Mouse (Mus musculus): Measurements from ENCODE around the gene Ubb. TPM values are rescaled to one million over a fixed set of nuclear protein-coding genes. Genes with fewer than 3 reads are reported as not detected.

Ubb gene
- polyA plus RNA-seq, 1 experiment from 2014 or later: 3,322 TPM

- no peaks in the 10 kb centered on the region for H3K9me3 ChIP-seq (replicated peaks)
- WGBS: 88% methylated on average over 4 of the region's 4 CpGs
- H3K4me1 ChIP-seq: peaks cover 14% of the 10 kb centered on the region
- H3K27ac ChIP-seq (replicated peaks): no peak overlapping the region
- H3K36me3 ChIP-seq: no peaks in the 10 kb centered on the region
- no peak overlapping the region for H3K4me3 ChIP-seq
- DNase-seq (ENCODE audit: low spot score): peak; percentile 10
- H3K27me3 ChIP-seq (ENCODE audit: low read depth, poor library complexity, severe bottlenecking): peaks cover 17% of the 10 kb centered on the region
Observed at GRCm38 (mm10) chr11:62574703-62575085, 23.7 kb downstream of the Ubb start.

DNA sequence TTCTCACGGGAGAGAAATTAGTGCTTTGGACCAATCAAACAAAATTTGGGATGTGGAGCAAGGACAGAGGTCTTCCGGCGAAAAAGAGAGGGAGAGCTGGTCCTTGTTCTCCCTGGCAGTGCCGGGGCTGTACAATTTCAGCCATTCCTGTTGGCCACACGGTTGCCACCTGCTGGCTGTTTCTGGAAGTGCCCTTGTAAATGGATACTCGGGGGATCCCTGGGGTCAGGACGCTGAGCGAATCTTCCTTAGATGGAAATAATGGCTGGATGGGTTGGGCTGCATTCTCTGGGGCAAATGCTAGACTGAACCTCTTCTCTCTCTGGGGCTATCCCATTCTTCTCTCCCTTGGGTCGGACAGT is 24.3 kb downstream of the Ubb start:
- peak overlapping the region; percentile 63 for H3K27ac ChIP-seq (replicated peaks)
- peak overlapping the region; percentile 64 for H3K4me3 ChIP-seq
- H3K27me3 ChIP-seq (ENCODE audit: low read depth, poor library complexity, severe bottlenecking): peaks cover 17% of the 10 kb centered on the region
- H3K36me3 ChIP-seq: no peaks in the 10 kb centered on the region
- H3K4me1 ChIP-seq: peaks cover 14% of the 10 kb centered on the region
- no peaks in the 10 kb centered on the region for H3K9me3 ChIP-seq (replicated peaks)
- DNase-seq (ENCODE audit: low spot score): peak; percentile 90
- 3% methylated on average over 9 of the region's 9 CpGs for whole genome bisulfite sequencing

- no peaks in the 10 kb centered on the region for H3K9me3 ChIP-seq (replicated peaks)
- peak overlapping the region; percentile 63 for H3K27ac ChIP-seq (replicated peaks)
- H3K36me3 ChIP-seq: no peaks in the 10 kb centered on the region
- peak; percentile 41 for DNase-seq (ENCODE audit: low spot score)
- H3K4me1 ChIP-seq: peaks cover 14% of the 10 kb centered on the region
- H3K27me3 ChIP-seq (ENCODE audit: low read depth, poor library complexity, severe bottlenecking): peaks cover 17% of the 10 kb centered on the region
- H3K4me3 ChIP-seq: peak overlapping the region; percentile 64
- WGBS: 7% methylated on average over 27 of the region's 27 CpGs
Observed at GRCm38 (mm10) chr11:62575659-62576438, 24.9 kb downstream of the Ubb start.

GRCm38 (mm10) chr11:62576530-62577152 is 25.7 kb downstream of the Ubb start:
- Histone ChIP-seq H3K27me3 (ENCODE audit: low read depth, poor library complexity, severe bottlenecking) (peaks cover 17% of the 10 kb centered on the region), H3K9me3 (replicated peaks) (no peaks in the 10 kb centered on the region), H3K4me1 (peaks cover 14% of the 10 kb centered on the region), H3K36me3 (no peaks in the 10 kb centered on the region), H3K27ac (replicated peaks) (no peak overlapping the region), H3K4me3 (peak overlapping the region; percentile 64; the same call in 1 of the 2 replicates)
- 65% methylated on average over 16 of the region's 16 CpGs for WGBS
- peak; percentile 10 for DNase-seq (ENCODE audit: low spot score)

GRCm38 (mm10) chr11:62583031-62583430 is 32.1 kb downstream of the Ubb start:
- no peak for DNase-seq (ENCODE audit: low spot score)
- Histone ChIP-seq H3K9me3 (replicated peaks) (no peaks in the 10 kb centered on the region), H3K4me3 (no peak overlapping the region), H3K4me1 (peaks cover 5% of the 10 kb centered on the region; the same call in 1 of the 2 replicates), H3K27ac (replicated peaks) (no peak overlapping the region), H3K27me3 (ENCODE audit: low read depth, poor library complexity, severe bottlenecking) (no peaks in the 10 kb centered on the region), H3K36me3 (no peaks in the 10 kb centered on the region)
- WGBS: 67% methylated on average over 6 of the region's 6 CpGs

GRCm38 (mm10) chr11:62584671-62585206 is 33.8 kb downstream of the Ubb start:
- Histone ChIP-seq H3K9me3 (replicated peaks) (no peaks in the 10 kb centered on the region), H3K27me3 (ENCODE audit: low read depth, poor library complexity, severe bottlenecking) (no peaks in the 10 kb centered on the region), H3K4me3 (no peak overlapping the region), H3K27ac (replicated peaks) (no peak overlapping the region), H3K36me3 (no peaks in the 10 kb centered on the region), H3K4me1 (peaks cover 8% of the 10 kb centered on the region; the same call in 1 of the 2 replicates)
- 86% methylated on average over 9 of the region's 9 CpGs for WGBS
- no peak for DNase-seq (ENCODE audit: low spot score)

DNA sequence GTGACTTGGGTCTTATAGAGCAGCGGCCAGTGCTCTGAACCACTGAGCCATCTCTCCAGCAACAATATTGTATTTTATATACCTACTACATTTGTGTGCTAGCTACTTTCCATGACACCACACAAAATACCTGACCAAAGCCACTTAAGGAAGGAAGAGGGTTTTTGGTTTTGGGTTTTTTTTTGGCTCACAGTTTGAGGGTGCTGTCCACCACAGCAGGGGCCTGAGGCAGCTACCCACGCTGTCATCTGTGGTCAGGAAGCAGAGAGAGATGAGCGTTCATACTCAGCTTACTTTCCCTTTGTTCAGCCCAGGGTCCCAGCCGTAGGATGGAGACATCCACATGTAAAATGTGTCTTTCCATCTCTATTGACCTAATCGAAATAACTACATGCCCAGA is 36.1 kb downstream of the Ubb start:
- H3K36me3 ChIP-seq: no peaks in the 10 kb centered on the region
- H3K27ac ChIP-seq (replicated peaks): no peak overlapping the region
- H3K4me3 ChIP-seq: no peak overlapping the region
- H3K4me1 ChIP-seq: peaks cover 8% of the 10 kb centered on the region; the same call in 1 of the 2 replicates
- no peaks in the 10 kb centered on the region for H3K9me3 ChIP-seq (replicated peaks)
- WGBS: 87% methylated on average over 5 of the region's 5 CpGs
- DNase-seq (ENCODE audit: low spot score): no peak
- H3K27me3 ChIP-seq (ENCODE audit: low read depth, poor library complexity, severe bottlenecking): no peaks in the 10 kb centered on the region

GRCm38 (mm10) chr11:62589391-62589790 is 38.4 kb downstream of the Ubb start:
- DNase-seq (ENCODE audit: low spot score): no peak
- Histone ChIP-seq H3K4me3 (no peak overlapping the region), H3K9me3 (replicated peaks) (no peaks in the 10 kb centered on the region), H3K27me3 (ENCODE audit: low read depth, poor library complexity, severe bottlenecking) (no peaks in the 10 kb centered on the region), H3K36me3 (no peaks in the 10 kb centered on the region), H3K27ac (replicated peaks) (no peak overlapping the region), H3K4me1 (0 out of 2 replicates have a peak, but pooled peaks cover 3% of the 10 kb centered on the region)
- WGBS: 80% methylated on average over 10 of the region's 10 CpGs

DNA sequence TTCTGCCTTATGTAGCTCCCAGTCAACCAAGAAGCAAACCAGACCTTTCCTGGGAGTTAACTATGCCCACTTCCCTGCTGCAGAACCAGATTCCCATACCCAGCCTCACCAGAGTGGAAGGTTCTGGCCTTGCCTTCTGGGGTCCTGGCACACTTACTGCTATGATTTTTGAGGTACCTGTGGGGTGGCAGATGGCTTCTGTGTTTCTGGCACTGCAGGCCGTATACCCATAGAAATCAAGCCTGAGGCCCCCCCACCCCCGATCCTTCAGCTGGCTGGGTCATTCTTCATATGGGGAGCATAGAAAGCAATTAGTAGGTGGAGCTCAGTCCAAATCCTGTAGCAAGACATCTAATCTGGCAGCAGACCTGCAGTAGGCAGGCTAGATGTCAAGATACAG is 40.1 kb downstream of the Ubb start:
- H3K36me3 ChIP-seq: no peaks in the 10 kb centered on the region
- no peak overlapping the region for H3K4me3 ChIP-seq
- DNase-seq (ENCODE audit: low spot score): no peak
- no peaks in the 10 kb centered on the region for H3K27me3 ChIP-seq (ENCODE audit: low read depth, poor library complexity, severe bottlenecking)
- H3K27ac ChIP-seq (replicated peaks): 0 out of 2 replicates have a peak overlapping the region, but pooled peaks have one; percentile 28
- 0 out of 2 replicates have a peak, but pooled peaks cover 3% of the 10 kb centered on the region for H3K4me1 ChIP-seq
- H3K9me3 ChIP-seq (replicated peaks): no peaks in the 10 kb centered on the region
- 95% methylated on average over 2 of the region's 2 CpGs for WGBS

GRCm38 (mm10) chr11:62591904-62592575 is 41.1 kb downstream of the Ubb start:
- H3K36me3 ChIP-seq: no peaks in the 10 kb centered on the region
- no peaks in the 10 kb centered on the region for H3K9me3 ChIP-seq (replicated peaks)
- DNase-seq (ENCODE audit: low spot score): no peak
- H3K27ac ChIP-seq (replicated peaks): no peak overlapping the region
- H3K4me1 ChIP-seq: 0 out of 2 replicates have a peak, but pooled peaks cover 3% of the 10 kb centered on the region
- WGBS: 88% methylated on average over 8 of the region's 8 CpGs
- no peak overlapping the region for H3K4me3 ChIP-seq
- H3K27me3 ChIP-seq (ENCODE audit: low read depth, poor library complexity, severe bottlenecking): no peaks in the 10 kb centered on the region

- H3K4me1 ChIP-seq: peaks cover 11% of the 10 kb centered on the region
- no peaks in the 10 kb centered on the region for H3K9me3 ChIP-seq (replicated peaks)
- H3K27ac ChIP-seq (replicated peaks): 0 out of 2 replicates have a peak overlapping the region, but pooled peaks have one; percentile 28
- WGBS: 89% methylated on average over 4 of the region's 4 CpGs
- no peak overlapping the region for H3K4me3 ChIP-seq
- H3K36me3 ChIP-seq: peaks cover 5% of the 10 kb centered on the region
- H3K27me3 ChIP-seq (ENCODE audit: low read depth, poor library complexity, severe bottlenecking): no peaks in the 10 kb centered on the region
- DNase-seq (ENCODE audit: low spot score): no peak
Observed at GRCm38 (mm10) chr11:62598571-62598970, 47.6 kb downstream of the Ubb start.

DNA sequence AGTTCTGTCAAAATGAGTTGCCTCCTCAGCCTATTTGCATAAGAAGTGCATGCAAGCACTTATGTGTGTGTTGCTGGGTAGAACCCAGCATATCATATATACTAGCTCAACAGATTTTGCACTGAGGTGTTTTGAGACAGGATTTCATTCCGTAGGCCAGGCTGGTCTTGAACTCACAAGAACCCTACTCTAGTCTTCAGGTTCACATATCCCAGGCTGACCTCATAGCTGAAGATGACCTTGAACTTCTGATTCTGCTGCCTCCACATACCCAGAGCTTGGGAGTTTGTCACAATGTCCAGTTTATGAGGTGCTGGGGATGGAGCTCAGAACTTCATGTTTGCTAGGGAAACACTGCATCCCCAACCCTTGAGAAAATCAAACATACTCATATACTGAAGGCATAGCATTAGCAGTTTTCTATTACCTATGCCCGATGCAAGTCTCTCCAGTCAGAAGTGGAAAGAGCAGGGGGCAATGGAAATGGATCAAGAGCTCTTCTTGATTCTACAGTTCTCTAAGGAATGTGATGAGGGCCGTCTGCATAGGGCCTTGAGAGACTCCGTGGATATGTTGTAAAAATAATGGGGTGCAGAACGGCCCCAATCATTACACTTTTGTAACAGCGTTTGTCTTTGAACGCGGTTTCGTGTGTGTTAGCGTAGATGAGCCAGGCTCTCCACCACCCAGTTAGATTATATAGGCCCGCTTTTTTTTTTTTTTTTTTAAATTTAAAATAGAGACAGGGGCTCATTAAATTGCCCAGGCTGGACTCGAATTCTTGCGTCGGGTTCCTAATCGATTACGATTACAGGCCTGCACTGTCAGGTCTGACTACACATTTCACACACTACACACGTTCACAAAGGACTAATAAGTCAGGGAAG is 51.0 kb downstream of the Ubb start:
- no peaks in the 10 kb centered on the region for H3K27me3 ChIP-seq (ENCODE audit: low read depth, poor library complexity, severe bottlenecking)
- WGBS: 15% methylated on average over 17 of the region's 17 CpGs
- no peak for DNase-seq (ENCODE audit: low spot score)
- H3K4me1 ChIP-seq: peaks cover 41% of the 10 kb centered on the region
- H3K4me3 ChIP-seq: peak overlapping the region; percentile 86
- H3K36me3 ChIP-seq: peaks cover 39% of the 10 kb centered on the region
- no peaks in the 10 kb centered on the region for H3K9me3 ChIP-seq (replicated peaks)
- peak overlapping the region; percentile 96 for H3K27ac ChIP-seq (replicated peaks)
